Mouse (Mus musculus) midbrain, embryonic 16.5 days (tissue): ENCODE measurements around the gene Fam187b. TPM values are rescaled to one million over a fixed set of nuclear protein-coding genes. Genes with fewer than 3 reads are reported as not detected.

Source experiments
- ATAC-seq: fragments of 200-750 bp; cut with Nextera tagmentation; 2 replicates; pipeline ENCODE4 v1.8.0; 2017; ENCODE audit warnings: moderate TSS enrichment
- H3K27ac ChIP-seq: fragments of 300-500 bp; sonication (generic); 2 replicates; pipeline ENCODE4 v1.5.1; 2014; ENCODE audit warnings: mild to moderate bottlenecking, low read length, mixed read lengths
- H3K27me3 ChIP-seq: fragments of 300-500 bp; sonication (generic); 2 replicates; pipeline ENCODE4 v1.6.1; 2014; ENCODE audit warnings: low read depth, low read length, mixed read lengths; ENCODE audit not compliant: control insufficient read depth, insufficient read depth
- H3K36me3 ChIP-seq: fragments of 300-500 bp; sonication (generic); 2 replicates; pipeline ENCODE4 v1.6.1; 2014; ENCODE audit warnings: mild to moderate bottlenecking, low read length, moderate library complexity, mixed read lengths; ENCODE audit not compliant: control insufficient read depth, insufficient read depth
- H3K4me1 ChIP-seq: fragments of 300-500 bp; sonication (generic); 2 replicates; pipeline ENCODE4 v1.6.1; 2014; ENCODE audit warnings: mild to moderate bottlenecking, low read length, mixed read lengths; ENCODE audit not compliant: control insufficient read depth, insufficient read depth
- H3K4me2 ChIP-seq: fragments of 300-500 bp; sonication (generic); 2 replicates; pipeline ENCODE4 v1.6.1; 2014; ENCODE audit warnings: mild to moderate bottlenecking, low read length, mixed read lengths
- H3K4me3 ChIP-seq: fragments of 300-500 bp; sonication (generic); 2 replicates; pipeline ENCODE4 v1.5.1; 2014; ENCODE audit warnings: low read depth, mild to moderate bottlenecking, low read length, moderate library complexity, mixed read lengths
- H3K9ac ChIP-seq: fragments of 300-500 bp; sonication (generic); 2 replicates; pipeline ENCODE4 v1.6.1; 2014; ENCODE audit warnings: low read depth, low read length, mixed read lengths
- H3K9me3 ChIP-seq: fragments of 300-500 bp; sonication (generic); replicated peaks from 2 replicates; pipeline ENCODE4 v1.6.1; 2014; ENCODE audit warnings: mild to moderate bottlenecking, low read length, mixed read lengths; ENCODE audit not compliant: control insufficient read depth, poor library complexity, severe bottlenecking
- WGBS: fragments of 180-500 bp; shearing (Covaris S2); extraction: QIAGEN DNeasy Blood & Tissue Kit; methylation state at CpG from one replicate; pipeline ENCODE4 v1.1.7; 2014; 5-methylcytosine and 5-hydroxymethylcytosine counted together
- polyA plus RNA-seq: library from polyadenylated mRNA; unstranded; fragments of >200 nt; fragmentation: Nextera tagmentation; extraction: Ambion mirVana; gene quantifications from 2 replicates; pipeline ENCODE4 v1.2.1, GENCODE M21; 2015

Fam187b gene
- polyA plus RNA-seq, 1 experiment from 2014 or later: 0.84 TPM

DNA sequence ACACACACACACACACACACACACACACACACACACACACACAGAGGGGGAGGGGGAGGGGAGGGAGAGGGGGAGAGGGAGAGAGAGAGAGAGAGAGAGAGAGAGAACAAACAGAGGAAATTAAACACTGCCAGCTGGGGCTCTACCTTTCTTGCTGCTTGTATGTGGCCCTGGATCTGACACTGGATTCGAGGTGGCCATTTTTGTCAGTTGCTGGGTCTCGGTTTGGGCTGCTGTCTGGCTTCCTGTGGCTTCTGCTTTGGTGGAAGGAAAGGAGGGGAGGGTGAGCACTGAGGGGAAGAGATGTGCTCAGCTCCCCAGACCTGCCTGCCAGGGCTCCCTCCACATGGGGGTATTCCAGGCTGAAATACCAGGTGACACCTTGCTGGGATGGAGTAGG lies 64.1 kb downstream of the Fam187b start:
- Histone ChIP-seq H3K9me3 (no peaks in the 10 kb centered on the region), H3K27me3 (peaks cover 18% of the 10 kb centered on the region), H3K9ac (no peak overlapping the region), H3K4me2 (no peak overlapping the region), H3K4me3 (no peak overlapping the region), H3K4me1 (no peaks in the 10 kb centered on the region), H3K27ac (no peak overlapping the region), H3K36me3 (no peaks in the 10 kb centered on the region)
- WGBS: 54% methylated on average over 2 of the region's 2 CpGs
- ATAC-seq: no peak

DNA sequence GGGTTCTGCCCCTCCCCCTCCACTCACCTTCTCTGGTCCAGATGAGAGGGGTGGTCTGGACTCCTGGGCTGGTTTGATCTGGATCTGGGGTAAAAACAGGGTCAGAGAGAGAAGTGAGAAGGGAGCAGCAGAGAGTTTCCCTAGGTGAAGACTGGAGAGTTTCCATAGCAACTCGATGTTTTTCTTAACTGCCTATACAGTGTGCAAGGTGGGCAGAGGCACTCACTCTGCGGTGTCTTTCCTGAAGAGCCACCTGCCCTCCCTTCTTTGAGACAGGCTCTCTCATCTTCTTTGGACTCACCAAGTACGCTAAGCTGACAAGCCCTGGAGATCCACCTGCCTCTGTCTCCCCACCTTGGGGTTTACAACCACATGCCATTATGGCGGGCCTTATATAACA lies 65.4 kb downstream of the Fam187b start:
- no peak overlapping the region for H3K27ac ChIP-seq
- no peak overlapping the region for H3K4me3 ChIP-seq
- no peak overlapping the region for H3K4me2 ChIP-seq
- H3K4me1 ChIP-seq: no peaks in the 10 kb centered on the region
- ATAC-seq: no peak
- no peak overlapping the region for H3K9ac ChIP-seq
- H3K27me3 ChIP-seq: peaks cover 22% of the 10 kb centered on the region
- WGBS: 87% methylated on average over 4 of the region's 4 CpGs
- no peaks in the 10 kb centered on the region for H3K9me3 ChIP-seq
- H3K36me3 ChIP-seq: no peaks in the 10 kb centered on the region

Other genes with a start within 250 kb of the Fam187b start
- gene Tmem147, start 244.2 kb upstream of the Fam187b start, polyA plus RNA-seq: 233 and 254 TPM in 2 replicates
- 1.1 and 1.7 TPM in 2 replicates for gene Gapdhs, start 230.1 kb upstream of the Fam187b start, polyA plus RNA-seq
- 1.6 and 2.0 TPM in 2 replicates for gene Sbsn, start 222.3 kb upstream of the Fam187b start, polyA plus RNA-seq
- 2.8 and 3.6 TPM in 2 replicates for gene Dmkn, start 210.0 kb upstream of the Fam187b start, polyA plus RNA-seq
- not detected in 2 replicates for gene Krtdap, start 185.9 kb upstream of the Fam187b start, polyA plus RNA-seq
- 0.13 TPM in 1 of 2 replicates, not detected in the other for gene Ffar2, start 150.0 kb upstream of the Fam187b start, polyA plus RNA-seq
- gene Ffar3, start 117.6 kb upstream of the Fam187b start, polyA plus RNA-seq: not detected in 2 replicates
- gene Ffar1, start 112.2 kb upstream of the Fam187b start, polyA plus RNA-seq: not detected in 2 replicates
- 0.06 TPM in 1 of 2 replicates, not detected in the other for gene Cd22, start 93.4 kb upstream of the Fam187b start, polyA plus RNA-seq
- 4.5 and 4.7 TPM in 2 replicates for gene Mag, start 58.9 kb upstream of the Fam187b start, polyA plus RNA-seq
- gene Hamp2, start 49.1 kb upstream of the Fam187b start, polyA plus RNA-seq: not detected in 2 replicates
- gene Hamp, start 29.8 kb upstream of the Fam187b start, polyA plus RNA-seq: not detected in 2 replicates
- 28.6 and 29.6 TPM in 2 replicates for gene Usf2, start 17.0 kb upstream of the Fam187b start, polyA plus RNA-seq
- 16.7 and 19.0 TPM in 2 replicates for gene Lsr, start 326 bp upstream of the Fam187b start, polyA plus RNA-seq
- 19.0 and 24.4 TPM in 2 replicates for gene Fxyd5, start 68.7 kb downstream of the Fam187b start, polyA plus RNA-seq
- 188 and 270 TPM in 2 replicates for gene Fxyd7, start 77.7 kb downstream of the Fam187b start, polyA plus RNA-seq
- 11.2 and 17.3 TPM in 2 replicates for gene Fxyd1, start 83.4 kb downstream of the Fam187b start, polyA plus RNA-seq
- gene Lgi4, start 85.6 kb downstream of the Fam187b start, polyA plus RNA-seq: 0.15 and 0.35 TPM in 2 replicates
- gene Fxyd3, start 102.9 kb downstream of the Fam187b start, polyA plus RNA-seq: not detected in 2 replicates
- 0.21 TPM in 1 of 2 replicates, not detected in the other for gene Hpn, start 141.5 kb downstream of the Fam187b start, polyA plus RNA-seq
- 7.4 and 12.2 TPM in 2 replicates for gene Scn1b, start 153.2 kb downstream of the Fam187b start, polyA plus RNA-seq
- gene Gramd1a, start 182.1 kb downstream of the Fam187b start, polyA plus RNA-seq: 239 and 246 TPM in 2 replicates